Mouse (Mus musculus) embryonic facial prominence, embryonic 13.5 days (tissue): Measurements from ENCODE around the gene Zkscan2. TPM values are rescaled to one million over a fixed set of nuclear protein-coding genes. Genes with fewer than 3 reads are reported as not detected.

Source experiments
- ATAC-seq: fragments of 200-750 bp; cut with Nextera tagmentation; 2 replicates; pipeline ENCODE4 v1.8.0; 2017; ENCODE audit warnings: low read depth; ENCODE audit not compliant: insufficient number of reproducible peaks, insufficient read depth, low FRiP score, low TSS enrichment
- H3K27ac ChIP-seq: fragments of 300-500 bp; sonication (generic); 2 replicates; pipeline ENCODE4 v1.5.1; 2015; ENCODE audit warnings: moderate library complexity, mild to moderate bottlenecking, inconsistent platforms
- H3K27me3 ChIP-seq: fragments of 300-500 bp; sonication (generic); 2 replicates; pipeline ENCODE4 v1.6.1; 2015; ENCODE audit warnings: mild to moderate bottlenecking, inconsistent platforms
- H3K36me3 ChIP-seq: fragments of 300-500 bp; sonication (generic); 2 replicates; pipeline ENCODE4 v1.6.1; 2015; ENCODE audit warnings: mild to moderate bottlenecking, inconsistent platforms
- H3K4me1 ChIP-seq: fragments of 300-500 bp; sonication (generic); 2 replicates; pipeline ENCODE4 v1.6.1; 2015; ENCODE audit warnings: inconsistent platforms
- H3K4me2 ChIP-seq: fragments of 300-500 bp; sonication (generic); 2 replicates; pipeline ENCODE4 v1.6.1; 2015; ENCODE audit warnings: moderate library complexity, mild to moderate bottlenecking, inconsistent platforms
- H3K4me3 ChIP-seq: fragments of 300-500 bp; sonication (generic); 2 replicates; pipeline ENCODE4 v1.5.1; 2015; ENCODE audit warnings: mild to moderate bottlenecking, inconsistent platforms
- H3K9ac ChIP-seq: fragments of 300-500 bp; sonication (generic); 2 replicates; pipeline ENCODE4 v1.6.1; 2015; ENCODE audit warnings: mild to moderate bottlenecking, inconsistent platforms
- H3K9me3 ChIP-seq: fragments of 300-500 bp; sonication (generic); 2 replicates; pipeline ENCODE4 v1.6.1; 2016; ENCODE audit warnings: inconsistent platforms
- WGBS: fragments of 180-500 bp; shearing (Covaris S2); methylation state at CpG from one replicate; pipeline ENCODE4 v1.1.7; 2015; ENCODE audit warnings: mixed read lengths; 5-methylcytosine and 5-hydroxymethylcytosine counted together
- polyA plus RNA-seq: library from polyadenylated mRNA; unstranded; fragments of >200 nt; fragmentation: Nextera tagmentation; extraction: Ambion mirVana; gene quantifications from 2 replicates; pipeline ENCODE4 v1.2.1, GENCODE M21; 2015

Gene Zkscan2
- polyA plus RNA-seq, 1 experiment from 2014 or later: 5.8 TPM

- Histone ChIP-seq H3K4me3 (no peak within 1 kb of the TSS), H3K36me3 (no peaks in the 10 kb centered on the region), H3K27ac (no peak within 1 kb of the TSS), H3K9ac (no peak within 1 kb of the TSS), H3K4me1 (no peaks in the 10 kb centered on the region), H3K9me3 (no peaks in the 10 kb centered on the region), H3K27me3 (no peaks in the 10 kb centered on the region), H3K4me2 (no peak within 1 kb of the TSS)
- 81% methylated on average over 9 of the region's 9 CpGs for WGBS
- ATAC-seq: no peak
Measured at GRCm38 (mm10) chr7:123462070-123462501, 38.2 kb downstream of the Zkscan2 start, which contains the start of gene Aqp8. TSS of gene Aqp8 (plus strand) at chr7:123462291.

GRCm38 (mm10) chr7:123461316-123461715 is 38.9 kb downstream of the Zkscan2 start:
- 85% methylated on average over 4 of the region's 4 CpGs for WGBS
- Histone ChIP-seq H3K27me3 (no peaks in the 10 kb centered on the region), H3K27ac (no peak overlapping the region), H3K4me1 (no peaks in the 10 kb centered on the region), H3K36me3 (no peaks in the 10 kb centered on the region), H3K4me3 (no peak overlapping the region), H3K4me2 (no peak overlapping the region), H3K9me3 (no peaks in the 10 kb centered on the region), H3K9ac (no peak overlapping the region)
- ATAC-seq: no peak

- WGBS: 91% methylated on average over 4 of the region's 4 CpGs
- H3K4me2 ChIP-seq: no peak overlapping the region
- H3K9ac ChIP-seq: no peak overlapping the region
- no peak for ATAC-seq
- no peaks in the 10 kb centered on the region for H3K27me3 ChIP-seq
- H3K36me3 ChIP-seq: no peaks in the 10 kb centered on the region
- no peaks in the 10 kb centered on the region for H3K9me3 ChIP-seq
- no peak overlapping the region for H3K27ac ChIP-seq
- no peak overlapping the region for H3K4me3 ChIP-seq
- no peaks in the 10 kb centered on the region for H3K4me1 ChIP-seq
Measured at GRCm38 (mm10) chr7:123459247-123459646, 41.0 kb downstream of the Zkscan2 start.

GRCm38 (mm10) chr7:123458309-123458708 is 41.9 kb downstream of the Zkscan2 start:
- no peak for ATAC-seq
- Histone ChIP-seq H3K36me3 (no peaks in the 10 kb centered on the region), H3K4me3 (no peak overlapping the region), H3K27me3 (no peaks in the 10 kb centered on the region), H3K9ac (no peak overlapping the region), H3K9me3 (no peaks in the 10 kb centered on the region), H3K4me1 (no peaks in the 10 kb centered on the region), H3K4me2 (no peak overlapping the region), H3K27ac (no peak overlapping the region)
- 85% methylated on average over 4 of the region's 4 CpGs for WGBS

GRCm38 (mm10) chr7:123455088-123455487 is 45.2 kb downstream of the Zkscan2 start:
- no peak overlapping the region for H3K27ac ChIP-seq
- no peak overlapping the region for H3K4me3 ChIP-seq
- ATAC-seq: no peak
- no peaks in the 10 kb centered on the region for H3K27me3 ChIP-seq
- no peak overlapping the region for H3K4me2 ChIP-seq
- H3K9me3 ChIP-seq: no peaks in the 10 kb centered on the region
- no peaks in the 10 kb centered on the region for H3K4me1 ChIP-seq
- 84% methylated on average over 3 of the region's 3 CpGs for WGBS
- no peak overlapping the region for H3K9ac ChIP-seq
- H3K36me3 ChIP-seq: no peaks in the 10 kb centered on the region

- H3K9me3 ChIP-seq: no peaks in the 10 kb centered on the region
- WGBS: 87% methylated on average over 8 of the region's 8 CpGs
- no peak overlapping the region for H3K4me2 ChIP-seq
- H3K4me1 ChIP-seq: no peaks in the 10 kb centered on the region
- H3K9ac ChIP-seq: no peak overlapping the region
- ATAC-seq: no peak
- H3K36me3 ChIP-seq: no peaks in the 10 kb centered on the region
- no peaks in the 10 kb centered on the region for H3K27me3 ChIP-seq
- no peak overlapping the region for H3K27ac ChIP-seq
- H3K4me3 ChIP-seq: no peak overlapping the region
Measured at GRCm38 (mm10) chr7:123453066-123453465, 47.2 kb downstream of the Zkscan2 start.

GRCm38 (mm10) chr7:123452551-123452950 is 47.7 kb downstream of the Zkscan2 start:
- H3K9ac ChIP-seq: no peak overlapping the region
- no peak overlapping the region for H3K27ac ChIP-seq
- no peaks in the 10 kb centered on the region for H3K4me1 ChIP-seq
- no peak overlapping the region for H3K4me3 ChIP-seq
- H3K4me2 ChIP-seq: no peak overlapping the region
- no peaks in the 10 kb centered on the region for H3K9me3 ChIP-seq
- no peaks in the 10 kb centered on the region for H3K36me3 ChIP-seq
- no peaks in the 10 kb centered on the region for H3K27me3 ChIP-seq
- 77% methylated on average over 6 of the region's 6 CpGs for WGBS
- ATAC-seq: no peak

GRCm38 (mm10) chr7:123450515-123450914 is 49.7 kb downstream of the Zkscan2 start:
- Histone ChIP-seq H3K4me1 (no peaks in the 10 kb centered on the region), H3K27ac (no peak overlapping the region), H3K4me2 (no peak overlapping the region), H3K9ac (no peak overlapping the region), H3K36me3 (no peaks in the 10 kb centered on the region), H3K4me3 (no peak overlapping the region), H3K9me3 (no peaks in the 10 kb centered on the region), H3K27me3 (no peaks in the 10 kb centered on the region)
- ATAC-seq: no peak
- 86% methylated on average over 2 of the region's 2 CpGs for WGBS

- Histone ChIP-seq H3K27me3 (no peaks in the 10 kb centered on the region), H3K9ac (no peak overlapping the region), H3K36me3 (no peaks in the 10 kb centered on the region), H3K4me1 (no peaks in the 10 kb centered on the region), H3K9me3 (no peaks in the 10 kb centered on the region), H3K4me2 (no peak overlapping the region), H3K27ac (no peak overlapping the region), H3K4me3 (no peak overlapping the region)
- 63% methylated on average over 10 of the region's 10 CpGs for WGBS
- ATAC-seq: no peak
Measured at GRCm38 (mm10) chr7:123449676-123450075, 50.6 kb downstream of the Zkscan2 start.

- no peak overlapping the region for H3K4me2 ChIP-seq
- H3K27ac ChIP-seq: no peak overlapping the region
- H3K4me1 ChIP-seq: no peaks in the 10 kb centered on the region
- H3K9me3 ChIP-seq: no peaks in the 10 kb centered on the region
- no peaks in the 10 kb centered on the region for H3K27me3 ChIP-seq
- H3K9ac ChIP-seq: no peak overlapping the region
- no peak overlapping the region for H3K4me3 ChIP-seq
- H3K36me3 ChIP-seq: no peaks in the 10 kb centered on the region
- ATAC-seq: no peak
- WGBS: 89% methylated on average over 2 of the region's 2 CpGs
Measured at GRCm38 (mm10) chr7:123448794-123449193, 51.5 kb downstream of the Zkscan2 start.

- ATAC-seq: no peak
- Histone ChIP-seq H3K27me3 (no peaks in the 10 kb centered on the region), H3K36me3 (no peaks in the 10 kb centered on the region), H3K4me2 (no peak overlapping the region), H3K9ac (no peak overlapping the region), H3K9me3 (no peaks in the 10 kb centered on the region), H3K4me3 (no peak overlapping the region), H3K27ac (no peak overlapping the region), H3K4me1 (no peaks in the 10 kb centered on the region)
- 68% methylated on average over 1 of the region's 1 CpGs for WGBS
Measured at GRCm38 (mm10) chr7:123442079-123442478, 58.2 kb downstream of the Zkscan2 start.

GRCm38 (mm10) chr7:123431206-123431605 is 69.0 kb downstream of the Zkscan2 start:
- Histone ChIP-seq H3K4me3 (no peak overlapping the region), H3K27me3 (no peaks in the 10 kb centered on the region), H3K36me3 (peaks cover 46% of the 10 kb centered on the region), H3K4me1 (no peaks in the 10 kb centered on the region), H3K4me2 (no peak overlapping the region), H3K9me3 (no peaks in the 10 kb centered on the region), H3K9ac (no peak overlapping the region), H3K27ac (no peak overlapping the region)
- 77% methylated on average over 4 of the region's 4 CpGs for WGBS
- ATAC-seq: no peak

GRCm38 (mm10) chr7:123430411-123430705 is 69.9 kb downstream of the Zkscan2 start:
- H3K4me1 ChIP-seq: no peaks in the 10 kb centered on the region
- no peak overlapping the region for H3K27ac ChIP-seq
- peaks cover 51% of the 10 kb centered on the region for H3K36me3 ChIP-seq
- H3K9me3 ChIP-seq: no peaks in the 10 kb centered on the region
- no peak overlapping the region for H3K4me2 ChIP-seq
- ATAC-seq: no peak
- no peak overlapping the region for H3K9ac ChIP-seq
- no peak overlapping the region for H3K4me3 ChIP-seq
- 81% methylated on average over 4 of the region's 4 CpGs for WGBS
- H3K27me3 ChIP-seq: no peaks in the 10 kb centered on the region
